Mouse (Mus musculus) erythroblast, embryonic 14.5 days (primary cell): ENCODE results near the gene Gm9745.

Experiments used
- GATA1 ChIP-seq: IDR thresholded peaks from 2 replicates; pipeline ENCODE4 v1.6.1; 2012; ENCODE audit warnings: low read length, inconsistent platforms, mixed read lengths
- TAL1 ChIP-seq: IDR thresholded peaks from 3 replicates; pipeline ENCODE4 v1.6.1; 2012; ENCODE audit warnings: low read length, inconsistent platforms, mixed read lengths

- TF ChIP-seq GATA1 (no peak), TAL1 (no peak)
These were observed 44.2 kb upstream of the Gm9745 start for GRCm38 (mm10) chr13:8992231-8992630.
